Mouse (Mus musculus) small intestine, adult 2 months (tissue): ENCODE measurements around the gene Serpinb1b. TPM values are rescaled to one million over a fixed set of nuclear protein-coding genes. Genes with fewer than 3 reads are reported as not detected.

Experiments
- H3K27ac ChIP-seq: fragments of 200-500 bp; 2 replicates; pipeline ENCODE4 v1.5.1; 2012; ENCODE audit warnings: low read depth, low read length, control low read depth, inconsistent platforms; ENCODE audit not compliant: insufficient read depth
- H3K27me3 ChIP-seq: fragments of 200-500 bp; 2 replicates; pipeline ENCODE4 v1.6.1; 2012; ENCODE audit warnings: mild to moderate bottlenecking, moderate library complexity, low read length, inconsistent platforms; ENCODE audit not compliant: control insufficient read depth, insufficient read depth
- H3K36me3 ChIP-seq: fragments of 200-500 bp; 2 replicates; pipeline ENCODE4 v1.6.1; 2012; ENCODE audit warnings: mild to moderate bottlenecking, low read length, control low read depth, inconsistent platforms; ENCODE audit not compliant: control insufficient read depth, insufficient read depth
- H3K4me1 ChIP-seq: fragments of 200-500 bp; 2 replicates; pipeline ENCODE4 v1.6.1; 2012; ENCODE audit warnings: low read length, inconsistent platforms, mixed read lengths; ENCODE audit not compliant: control insufficient read depth, insufficient read depth, insufficient read length
- H3K4me3 ChIP-seq: fragments of 200-500 bp; 2 replicates; pipeline ENCODE4 v1.5.1; 2012; ENCODE audit warnings: low read depth, mild to moderate bottlenecking, control low read depth, inconsistent platforms, low read length, moderate library complexity
- CTCF ChIP-seq: fragments of 200-500 bp; IDR thresholded peaks from 2 replicates; pipeline ENCODE4 v1.5.1; 2012; ENCODE audit warnings: low read depth, mild to moderate bottlenecking, control low read depth, inconsistent platforms, low read length, moderate library complexity, mixed read lengths; ENCODE audit not compliant: insufficient replicate concordance, insufficient read length; ENCODE audit errors: extremely low read depth
- POLR2A ChIP-seq: fragments of 200-500 bp; IDR thresholded peaks from 2 replicates; pipeline ENCODE4 v1.6.1; 2012; ENCODE audit warnings: low read depth, mild to moderate bottlenecking, control low read depth, inconsistent platforms, low read length, moderate library complexity
- WGBS: fragments of 180-500 bp; shearing (Covaris S2); methylation state at CpG from one replicate; pipeline ENCODE4 v1.1.7; 2018; 5-methylcytosine and 5-hydroxymethylcytosine counted together
- polyA plus RNA-seq: library from polyadenylated mRNA; depleted of rRNA; stranded (reverse); fragments of >200 nt; gene quantifications from 2 replicates; pipeline ENCODE4 v1.2.3, GENCODE M21; 2012; rRNA removed

Serpinb1b gene
- polyA plus RNA-seq, 1 experiment = not detected

DNA sequence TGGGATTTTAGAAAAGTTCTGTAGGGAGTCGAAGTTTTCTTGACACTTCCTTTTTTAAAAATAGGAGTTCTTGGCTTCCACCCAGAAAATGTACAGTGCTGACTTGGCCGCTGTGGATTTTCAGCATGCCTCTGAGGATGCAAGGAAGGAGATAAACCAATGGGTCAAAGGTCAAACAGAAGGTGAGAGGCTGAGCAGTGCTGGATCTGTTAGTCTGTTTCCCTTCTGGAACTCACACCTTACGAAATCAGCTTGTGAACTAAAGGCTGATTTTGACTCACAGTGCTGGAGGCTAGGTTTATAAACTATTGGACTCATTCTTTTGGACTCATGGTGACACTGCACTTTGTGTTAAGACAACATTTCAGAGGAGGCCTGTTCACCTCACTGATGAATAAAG, 11.2 kb downstream of the Serpinb1b start:
- Histone ChIP-seq H3K4me3 (no peak overlapping the region), H3K4me1 (peaks cover 5% of the 10 kb centered on the region; the same call in 1 of the 2 replicates), H3K27ac (no peak overlapping the region), H3K27me3 (no peaks in the 10 kb centered on the region), H3K36me3 (no peaks in the 10 kb centered on the region)
- WGBS = 24% methylated on average over 3 of the region's 3 CpGs
- TF ChIP-seq POLR2A (no peak), CTCF (no peak)

DNA sequence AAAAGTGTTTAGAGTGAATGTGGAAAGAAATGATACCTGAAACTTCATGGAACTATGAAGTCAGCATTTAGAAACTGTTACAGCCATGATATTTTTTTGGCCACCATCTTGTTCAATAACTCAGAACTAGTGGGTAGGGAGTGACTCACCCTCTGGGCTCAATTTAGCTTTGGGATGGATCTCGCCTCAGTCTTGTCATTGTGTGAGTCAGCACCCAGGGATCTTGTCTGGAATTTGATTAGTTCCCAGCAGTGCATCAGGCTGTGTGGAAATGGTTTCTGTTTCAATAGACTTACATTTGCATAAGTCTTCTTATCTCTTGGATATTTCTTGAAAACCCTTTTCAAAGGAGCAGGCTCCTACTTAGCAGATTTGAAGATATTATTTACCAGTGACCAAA, 12.2 kb downstream of the Serpinb1b start:
- Histone ChIP-seq H3K27me3 (no peaks in the 10 kb centered on the region), H3K36me3 (no peaks in the 10 kb centered on the region), H3K4me1 (no peaks in the 10 kb centered on the region), H3K27ac (no peak overlapping the region), H3K4me3 (no peak overlapping the region)
- TF ChIP-seq CTCF (no peak), POLR2A (no peak)
- 64% methylated on average over 1 of the region's 1 CpGs for WGBS

DNA sequence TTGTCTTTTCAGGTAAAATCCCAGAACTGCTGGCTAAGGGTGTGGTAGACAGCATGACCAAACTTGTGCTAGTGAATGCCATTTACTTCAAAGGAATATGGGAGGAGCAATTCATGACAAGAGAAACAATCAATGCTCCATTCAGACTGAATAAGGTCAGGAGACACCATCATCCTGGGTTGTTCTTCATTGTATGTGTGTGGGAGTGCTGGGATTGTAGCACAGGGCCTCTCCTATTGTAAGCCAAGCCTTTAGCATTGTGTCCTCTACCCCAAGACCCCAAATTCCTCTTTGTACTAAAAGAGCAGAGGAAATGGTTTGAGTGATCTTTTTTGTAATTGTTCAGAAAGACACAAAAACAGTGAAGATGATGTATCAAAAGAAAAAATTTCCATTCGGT, 12.9 kb downstream of the Serpinb1b start:
- Histone ChIP-seq H3K36me3 (no peaks in the 10 kb centered on the region), H3K27ac (no peak overlapping the region), H3K4me1 (no peaks in the 10 kb centered on the region), H3K4me3 (no peak overlapping the region), H3K27me3 (no peaks in the 10 kb centered on the region)
- 95% methylated on average over 1 of the region's 1 CpGs for WGBS
- no peak for TF ChIP-seq CTCF
- TF ChIP-seq POLR2A = no peak

DNA sequence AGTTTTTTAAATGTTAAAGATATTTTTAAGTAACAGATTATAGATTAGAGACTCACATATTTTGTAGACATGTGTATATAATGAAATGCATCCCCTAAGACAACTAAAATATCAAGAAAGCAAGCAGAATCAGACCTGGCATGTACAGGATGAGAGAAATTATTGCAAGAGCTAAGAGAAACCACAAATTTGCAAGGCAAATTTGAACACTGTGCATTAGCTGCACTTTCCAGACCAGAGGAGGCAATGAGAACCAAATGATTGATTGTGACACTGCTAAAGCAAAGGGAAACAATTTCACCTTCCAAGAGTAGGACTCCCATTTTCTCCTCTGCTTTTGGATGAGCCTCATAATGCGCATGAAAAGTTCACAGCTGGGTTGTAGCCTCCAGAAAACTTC, 17.2 kb downstream of the Serpinb1b start:
- no peak overlapping the region for H3K4me3 ChIP-seq
- no peaks in the 10 kb centered on the region; the same call in 1 of the 2 replicates for H3K27me3 ChIP-seq
- no peak for TF ChIP-seq CTCF
- TF ChIP-seq POLR2A = no peak
- H3K27ac ChIP-seq = no peak overlapping the region
- H3K4me1 ChIP-seq = no peaks in the 10 kb centered on the region
- WGBS = 93% methylated on average over 1 of the region's 1 CpGs
- no peaks in the 10 kb centered on the region for H3K36me3 ChIP-seq

DNA sequence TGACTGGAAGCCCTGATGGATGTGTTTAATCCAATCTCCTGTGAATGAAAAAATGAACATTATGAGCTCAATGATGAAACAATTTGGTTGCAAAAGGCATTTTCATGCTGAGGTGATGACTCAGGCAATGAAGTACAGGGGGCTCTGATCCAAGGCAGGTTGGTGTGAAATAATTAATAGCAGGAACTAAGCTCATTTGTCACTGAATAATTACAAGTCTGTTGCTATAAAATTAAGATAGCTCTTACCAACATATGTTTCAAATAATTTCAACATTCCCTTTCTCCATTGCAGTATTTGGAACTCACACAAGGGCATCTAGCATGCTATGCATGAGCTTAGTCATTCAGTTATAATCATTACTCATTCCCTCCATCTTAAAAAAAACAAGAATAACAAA, 27.3 kb downstream of the Serpinb1b start:
- H3K36me3 ChIP-seq = no peaks in the 10 kb centered on the region
- no peaks in the 10 kb centered on the region for H3K4me1 ChIP-seq
- no peak overlapping the region for H3K4me3 ChIP-seq
- H3K27me3 ChIP-seq = no peaks in the 10 kb centered on the region
- TF ChIP-seq CTCF = no peak
- no peak for TF ChIP-seq POLR2A
- H3K27ac ChIP-seq = no peak overlapping the region

DNA sequence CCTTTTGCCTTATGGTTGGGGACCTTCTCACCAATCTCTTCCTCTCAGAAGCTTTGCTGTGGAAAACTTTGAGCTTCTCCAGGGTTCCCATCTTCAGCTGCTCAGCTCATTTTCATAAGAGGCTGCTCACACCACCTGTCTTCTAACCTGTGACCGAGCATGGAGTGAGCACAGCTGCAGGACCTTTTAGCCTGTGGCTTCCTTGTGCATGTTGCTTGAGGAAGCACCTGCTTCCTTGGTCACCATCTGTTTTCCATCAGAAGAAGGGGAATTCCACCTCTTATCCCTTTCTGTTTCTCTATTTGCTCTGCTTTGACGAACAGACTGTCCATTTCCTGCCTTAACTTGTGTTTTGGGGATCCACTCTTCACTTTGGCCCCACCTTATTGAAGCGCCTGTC, 34.7 kb downstream of the Serpinb1b start:
- WGBS = 53% methylated on average over 3 of the region's 3 CpGs
- TF ChIP-seq CTCF (no peak), POLR2A (no peak)
- H3K27ac ChIP-seq = no peak overlapping the region
- no peak overlapping the region for H3K4me3 ChIP-seq
- no peaks in the 10 kb centered on the region for H3K36me3 ChIP-seq
- H3K4me1 ChIP-seq = no peaks in the 10 kb centered on the region
- H3K27me3 ChIP-seq = no peaks in the 10 kb centered on the region

DNA sequence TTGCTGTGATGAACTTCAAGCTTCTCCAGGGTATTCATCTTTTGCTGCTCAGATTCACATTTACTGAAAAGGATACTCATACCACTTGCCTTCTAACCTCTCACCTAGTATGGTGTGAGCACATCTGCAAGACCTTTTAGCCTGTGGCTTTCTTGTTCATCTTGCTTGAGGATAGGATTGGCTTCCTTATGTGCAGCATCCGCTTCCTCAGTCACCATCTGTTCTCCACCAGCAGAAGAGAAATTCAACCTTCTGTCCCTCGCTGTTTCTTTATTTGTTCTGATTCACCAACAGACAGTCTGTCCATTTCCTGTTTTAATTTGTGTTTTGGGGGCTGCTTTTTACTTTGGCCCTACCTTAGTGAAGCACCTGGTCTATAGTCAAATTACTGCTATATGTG, 59.3 kb downstream of the Serpinb1b start:
- TF ChIP-seq CTCF (no peak), POLR2A (no peak)
- Histone ChIP-seq H3K27ac (no peak overlapping the region), H3K27me3 (no peaks in the 10 kb centered on the region), H3K4me3 (no peak overlapping the region), H3K4me1 (no peaks in the 10 kb centered on the region), H3K36me3 (no peaks in the 10 kb centered on the region)
- 85% methylated on average over 2 of the region's 2 CpGs for WGBS

DNA sequence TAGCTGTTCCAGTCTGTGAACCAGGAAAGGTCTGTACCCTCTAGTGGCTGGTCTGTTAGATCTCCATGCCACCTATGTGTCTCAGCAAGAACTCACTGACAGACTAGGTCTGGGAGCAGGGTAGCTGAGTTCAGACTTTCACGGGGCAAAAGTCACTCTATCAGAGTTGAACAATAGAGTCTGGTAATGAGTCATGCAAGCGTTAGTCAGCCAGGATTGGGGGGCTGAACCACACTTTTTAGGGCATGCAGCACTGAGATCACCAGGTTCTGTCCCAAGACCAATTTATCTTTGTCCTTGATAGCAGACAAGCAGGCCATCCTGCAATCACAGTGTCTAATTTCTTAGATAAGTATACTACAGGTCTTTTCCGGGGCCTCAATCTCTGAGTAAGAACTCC, 63.1 kb downstream of the Serpinb1b start:
- H3K4me3 ChIP-seq = no peak overlapping the region
- H3K27ac ChIP-seq = no peak overlapping the region
- H3K4me1 ChIP-seq = no peaks in the 10 kb centered on the region
- H3K27me3 ChIP-seq = no peaks in the 10 kb centered on the region
- 28% methylated on average over 3 of the region's 3 CpGs for WGBS
- no peaks in the 10 kb centered on the region for H3K36me3 ChIP-seq
- no peak for TF ChIP-seq CTCF
- no peak for TF ChIP-seq POLR2A

Other genes starting within 250 kb of the Serpinb1b start
- gene Serpinb1a, start 227.4 kb upstream of the Serpinb1b start, polyA plus RNA-seq = 36.8 and 110 TPM in 2 replicates
- not detected in 2 replicates for gene Serpinb1c, start 180.4 kb upstream of the Serpinb1b start, polyA plus RNA-seq
- gene Serpinb6b, start 113.4 kb upstream of the Serpinb1b start, polyA plus RNA-seq = 0.52 and 0.85 TPM in 2 replicates
- gene Serpinb9, start 75.3 kb upstream of the Serpinb1b start, polyA plus RNA-seq = 0.69 and 0.95 TPM in 2 replicates
- 0.04 TPM in 1 of 2 replicates, not detected in the other for gene Serpinb9b, start 51.2 kb upstream of the Serpinb1b start, polyA plus RNA-seq
- gene Serpinb9c, start 81.2 kb downstream of the Serpinb1b start, polyA plus RNA-seq = not detected in 2 replicates
- gene Serpinb9d, start 114.4 kb downstream of the Serpinb1b start, polyA plus RNA-seq = not detected in 2 replicates
- gene Serpinb9e, start 171.0 kb downstream of the Serpinb1b start, polyA plus RNA-seq = not detected in 2 replicates
- gene Serpinb9f, start 245.5 kb downstream of the Serpinb1b start, polyA plus RNA-seq = not detected in 2 replicates